Mouse (Mus musculus) left cerebral cortex, adult 9 months (tissue): ENCODE data around the gene Maea.
"Not testable (repeated sequence)": the region's sequence is repeated elsewhere in the genome, so short reads cannot be mapped to it uniquely, and the experiment has no call there.

Experiments
- DNase-seq, 2 experiments: peaks; one replicate each; pipeline ENCODE4 v3.0.0; 2022; ENCODE audit warnings: low spot score in 2 of 2

Gene Maea

GRCm38 (mm10) chr5:33335273-33335976 lies at the start of gene Maea:
Gene Maea (plus strand): TSS chr5:33335509.
- DNase-seq: peak; percentile 96 to 98

- no peak for DNase-seq
Observed at GRCm38 (mm10) chr5:33293796-33294430, 41.4 kb upstream of the Maea start.

- no peak for DNase-seq
Observed at GRCm38 (mm10) chr5:33297164-33297563, 38.1 kb upstream of the Maea start.

GRCm38 (mm10) chr5:33301801-33302200 lies 33.5 kb upstream of the Maea start:
- no peak for DNase-seq

GRCm38 (mm10) chr5:33310704-33311462 lies 24.4 kb upstream of the Maea start:
- DNase-seq: no peak

- DNase-seq: no peak
Observed at GRCm38 (mm10) chr5:33312192-33312591, 23.1 kb upstream of the Maea start.

- no peak for DNase-seq
Observed at GRCm38 (mm10) chr5:33324491-33324890, 10.8 kb upstream of the Maea start.

GRCm38 (mm10) chr5:33334381-33335272 lies 682 bp upstream of the Maea start:
- DNase-seq: no peak

- DNase-seq: no peak
Observed at GRCm38 (mm10) chr5:33335977-33336360, 660 bp downstream of the Maea start.

GRCm38 (mm10) chr5:33337206-33337605 lies 1.9 kb downstream of the Maea start:
- no peak for DNase-seq

GRCm38 (mm10) chr5:33341165-33341564 lies 5.9 kb downstream of the Maea start:
- no peak for DNase-seq

- not testable (repeated sequence) for DNase-seq
Observed at GRCm38 (mm10) chr5:33342248-33342647, 6.9 kb downstream of the Maea start.

- no peak for DNase-seq
Observed at GRCm38 (mm10) chr5:33342821-33343220, 7.5 kb downstream of the Maea start.

GRCm38 (mm10) chr5:33343571-33343970 lies 8.3 kb downstream of the Maea start:
- DNase-seq: no peak

GRCm38 (mm10) chr5:33344070-33344469 lies 8.8 kb downstream of the Maea start:
- no peak for DNase-seq

GRCm38 (mm10) chr5:33347620-33348019 lies 12.3 kb downstream of the Maea start:
- no peak for DNase-seq

GRCm38 (mm10) chr5:33349205-33349604 lies 13.9 kb downstream of the Maea start:
- DNase-seq: no peak

- no peak for DNase-seq
Observed at GRCm38 (mm10) chr5:33349706-33350105, 14.4 kb downstream of the Maea start.

- DNase-seq: no peak
Observed at GRCm38 (mm10) chr5:33351556-33352272, 16.4 kb downstream of the Maea start.

- no peak for DNase-seq
Observed at GRCm38 (mm10) chr5:33352273-33352645, 16.9 kb downstream of the Maea start.

GRCm38 (mm10) chr5:33353011-33353410 lies 17.7 kb downstream of the Maea start:
- no peak for DNase-seq
